Mouse (Mus musculus) hindbrain, embryonic 16.5 days (tissue): ENCODE measurements around the gene Gtpbp8. TPM values are rescaled to one million over a fixed set of nuclear protein-coding genes. Genes with fewer than 3 reads are reported as not detected.

ENCODE experiments used
- ATAC-seq: fragments of 200-750 bp; cut with Nextera tagmentation; 2 replicates; pipeline ENCODE4 v1.8.0; 2017; ENCODE audit warnings: moderate TSS enrichment, moderate library complexity
- H3K27ac ChIP-seq: fragments of 300-500 bp; sonication (generic); 2 replicates; pipeline ENCODE4 v1.5.1; 2014; ENCODE audit warnings: low read depth, mild to moderate bottlenecking, control low read depth, low read length, moderate library complexity
- H3K27me3 ChIP-seq: fragments of 300-500 bp; sonication (generic); replicated peaks from 2 replicates; pipeline ENCODE4 v1.6.1; 2014; ENCODE audit warnings: low read length; ENCODE audit not compliant: control insufficient read depth, insufficient read depth
- H3K36me3 ChIP-seq: fragments of 300-500 bp; sonication (generic); 2 replicates; pipeline ENCODE4 v1.6.1; 2014; ENCODE audit warnings: mild to moderate bottlenecking, low read length, moderate library complexity, mixed read lengths; ENCODE audit not compliant: control insufficient read depth, insufficient read depth
- H3K4me1 ChIP-seq: fragments of 300-500 bp; sonication (generic); 2 replicates; pipeline ENCODE4 v1.6.1; 2014; ENCODE audit warnings: low read depth, low read length; ENCODE audit not compliant: control insufficient read depth, insufficient read depth
- H3K4me2 ChIP-seq: fragments of 300-500 bp; sonication (generic); 2 replicates; pipeline ENCODE4 v1.6.1; 2014; ENCODE audit warnings: mild to moderate bottlenecking, low read length, control low read depth, moderate library complexity
- H3K4me3 ChIP-seq: fragments of 300-500 bp; sonication (generic); 2 replicates; pipeline ENCODE4 v1.5.1; 2014; ENCODE audit warnings: mild to moderate bottlenecking, low read length, control low read depth, moderate library complexity
- H3K9ac ChIP-seq: fragments of 300-500 bp; sonication (generic); 2 replicates; pipeline ENCODE4 v1.6.1; 2014; ENCODE audit warnings: low read depth, mild to moderate bottlenecking, control low read depth, low read length, moderate library complexity
- H3K9me3 ChIP-seq: fragments of 300-500 bp; sonication (generic); 2 replicates; pipeline ENCODE4 v1.6.1; 2014; ENCODE audit warnings: mild to moderate bottlenecking, low read length, moderate library complexity; ENCODE audit not compliant: control insufficient read depth
- WGBS: fragments of 180-500 bp; shearing (Covaris S2); extraction: QIAGEN DNeasy Blood & Tissue Kit; methylation state at CpG from one replicate; pipeline ENCODE4 v1.1.7; 2014; 5-methylcytosine and 5-hydroxymethylcytosine counted together
- polyA plus RNA-seq: library from polyadenylated mRNA; unstranded; fragments of >200 nt; fragmentation: Nextera tagmentation; extraction: Ambion mirVana; gene quantifications from 2 replicates; pipeline ENCODE4 v1.2.1, GENCODE M21; 2015

Gtpbp8 gene
- polyA plus RNA-seq, 1 experiment from 2014 or later, result 35.4 TPM

GRCm38 (mm10) chr16:44695859-44696620, 50.1 kb downstream of the Gtpbp8 start:
- Histone ChIP-seq H3K9ac (no peak overlapping the region), H3K27ac (no peak overlapping the region), H3K36me3 (no peaks in the 10 kb centered on the region), H3K27me3 (no peaks in the 10 kb centered on the region), H3K4me2 (no peak overlapping the region), H3K4me1 (0 out of 2 replicates have a peak, but pooled peaks cover 5% of the 10 kb centered on the region), H3K4me3 (no peak overlapping the region), H3K9me3 (no peaks in the 10 kb centered on the region)
- 43% methylated on average over 12 of the region's 12 CpGs for WGBS
- ATAC-seq, result peak; percentile 37; the same call in 1 of the 2 replicates

GRCm38 (mm10) chr16:44695214-44695858, 50.8 kb downstream of the Gtpbp8 start:
- no peak for ATAC-seq
- H3K27me3 ChIP-seq, result no peaks in the 10 kb centered on the region
- no peak overlapping the region for H3K9ac ChIP-seq
- H3K4me2 ChIP-seq, result no peak overlapping the region
- no peak overlapping the region for H3K4me3 ChIP-seq
- no peaks in the 10 kb centered on the region for H3K9me3 ChIP-seq
- 78% methylated on average over 8 of the region's 8 CpGs for WGBS
- H3K4me1 ChIP-seq, result 0 out of 2 replicates have a peak, but pooled peaks cover 5% of the 10 kb centered on the region
- no peaks in the 10 kb centered on the region for H3K36me3 ChIP-seq
- no peak overlapping the region for H3K27ac ChIP-seq

GRCm38 (mm10) chr16:44693695-44694094, 52.5 kb downstream of the Gtpbp8 start:
- no peaks in the 10 kb centered on the region for H3K9me3 ChIP-seq
- no peak for ATAC-seq
- no peak overlapping the region for H3K4me2 ChIP-seq
- H3K27me3 ChIP-seq, result no peaks in the 10 kb centered on the region
- H3K27ac ChIP-seq, result no peak overlapping the region
- no peak overlapping the region for H3K4me3 ChIP-seq
- 73% methylated on average over 6 of the region's 6 CpGs for WGBS
- H3K4me1 ChIP-seq, result 0 out of 2 replicates have a peak, but pooled peaks cover 5% of the 10 kb centered on the region
- no peaks in the 10 kb centered on the region for H3K36me3 ChIP-seq
- H3K9ac ChIP-seq, result no peak overlapping the region

- no peaks in the 10 kb centered on the region for H3K9me3 ChIP-seq
- H3K4me1 ChIP-seq, result peaks cover 14% of the 10 kb centered on the region
- 100% methylated on average over 1 of the region's 1 CpGs for WGBS
- H3K4me2 ChIP-seq, result no peak overlapping the region
- no peaks in the 10 kb centered on the region for H3K36me3 ChIP-seq
- no peak overlapping the region for H3K4me3 ChIP-seq
- no peaks in the 10 kb centered on the region for H3K27me3 ChIP-seq
- no peak overlapping the region for H3K9ac ChIP-seq
- H3K27ac ChIP-seq, result no peak overlapping the region
- no peak for ATAC-seq
These were observed 53.6 kb downstream of the Gtpbp8 start for GRCm38 (mm10) chr16:44692541-44692940.

- no peak overlapping the region for H3K4me3 ChIP-seq
- H3K27ac ChIP-seq, result peak overlapping the region; percentile 16; the same call in 1 of the 2 replicates
- H3K4me2 ChIP-seq, result peak overlapping the region; percentile 25
- WGBS, result 51% methylated on average over 17 of the region's 17 CpGs
- ATAC-seq, result no peak
- no peaks in the 10 kb centered on the region for H3K36me3 ChIP-seq
- no peak overlapping the region for H3K9ac ChIP-seq
- no peaks in the 10 kb centered on the region for H3K27me3 ChIP-seq
- peaks cover 21% of the 10 kb centered on the region for H3K4me1 ChIP-seq
- H3K9me3 ChIP-seq, result no peaks in the 10 kb centered on the region
These were observed 54.5 kb downstream of the Gtpbp8 start for GRCm38 (mm10) chr16:44691561-44692141.

- WGBS, result 71% methylated on average over 2 of the region's 2 CpGs
These were observed 55.1 kb downstream of the Gtpbp8 start for GRCm38 (mm10) chr16:44691066-44691465.

GRCm38 (mm10) chr16:44690501-44690900, 55.7 kb downstream of the Gtpbp8 start:
- ATAC-seq, result no peak
- Histone ChIP-seq H3K36me3 (no peaks in the 10 kb centered on the region), H3K27me3 (no peaks in the 10 kb centered on the region), H3K4me2 (no peak overlapping the region), H3K4me3 (no peak overlapping the region), H3K9ac (no peak overlapping the region), H3K9me3 (no peaks in the 10 kb centered on the region), H3K27ac (no peak overlapping the region), H3K4me1 (peaks cover 17% of the 10 kb centered on the region)
- 83% methylated on average over 2 of the region's 2 CpGs for WGBS

More at GRCm38 (mm10) chr16:44691066-44691465, 55.1 kb downstream of the Gtpbp8 start:
- Histone ChIP-seq H3K4me2 (no peak overlapping the region), H3K4me1 (peaks cover 21% of the 10 kb centered on the region), H3K36me3 (no peaks in the 10 kb centered on the region), H3K27me3 (no peaks in the 10 kb centered on the region), H3K4me3 (no peak overlapping the region), H3K9ac (no peak overlapping the region), H3K9me3 (no peaks in the 10 kb centered on the region), H3K27ac (no peak overlapping the region)
- ATAC-seq, result no peak

GRCm38 (mm10) chr16:44688507-44688906, 57.7 kb downstream of the Gtpbp8 start:
- no peaks in the 10 kb centered on the region for H3K9me3 ChIP-seq
- H3K9ac ChIP-seq, result no peak overlapping the region
- no peak for ATAC-seq
- no peaks in the 10 kb centered on the region for H3K27me3 ChIP-seq
- H3K4me1 ChIP-seq, result peaks cover 16% of the 10 kb centered on the region
- no peaks in the 10 kb centered on the region for H3K36me3 ChIP-seq
- 1% methylated on average over 4 of the region's 4 CpGs for WGBS
- H3K4me3 ChIP-seq, result no peak overlapping the region
- H3K27ac ChIP-seq, result peak overlapping the region; percentile 41; the same call in 1 of the 2 replicates
- peak overlapping the region; percentile 51 for H3K4me2 ChIP-seq
